Mouse (Mus musculus) frontal cortex, postnatal 14 days (tissue): ENCODE results near the gene Ugt1a6a.
"Not testable (repeated sequence)": the region's sequence is repeated elsewhere in the genome, so short reads cannot be mapped to it uniquely, and the experiment has no call there.

Experiments used
- DNase-seq, 2 experiments: peaks; one replicate each; pipeline ENCODE4 v3.0.0; 2022; ENCODE audit warnings: low spot score in 2 of 2

Gene Ugt1a6a

GRCm38 (mm10) chr1:88212341-88213045 lies 77.9 kb downstream of the Ugt1a6a start:
- no peak for DNase-seq

DNA sequence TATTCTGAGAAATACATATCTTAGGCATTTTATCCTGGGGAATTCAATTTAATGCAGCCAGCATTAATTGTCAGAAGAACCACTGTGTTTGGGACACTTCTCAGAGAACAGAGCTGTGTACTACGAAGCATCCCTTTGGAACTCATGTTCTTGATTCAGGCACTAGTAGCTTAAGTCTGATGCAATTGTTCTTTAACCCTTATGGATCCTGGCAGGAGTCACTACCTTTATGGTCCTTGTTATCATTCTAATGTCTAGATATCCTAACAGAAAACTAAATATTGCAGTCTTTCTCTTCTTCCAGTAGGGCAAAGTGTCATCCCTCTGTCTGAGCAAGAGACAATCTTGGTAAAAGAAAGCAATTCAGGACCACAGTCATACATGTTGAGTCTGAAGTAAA lies 78.5 kb downstream of the Ugt1a6a start:
- no peak for DNase-seq

DNA sequence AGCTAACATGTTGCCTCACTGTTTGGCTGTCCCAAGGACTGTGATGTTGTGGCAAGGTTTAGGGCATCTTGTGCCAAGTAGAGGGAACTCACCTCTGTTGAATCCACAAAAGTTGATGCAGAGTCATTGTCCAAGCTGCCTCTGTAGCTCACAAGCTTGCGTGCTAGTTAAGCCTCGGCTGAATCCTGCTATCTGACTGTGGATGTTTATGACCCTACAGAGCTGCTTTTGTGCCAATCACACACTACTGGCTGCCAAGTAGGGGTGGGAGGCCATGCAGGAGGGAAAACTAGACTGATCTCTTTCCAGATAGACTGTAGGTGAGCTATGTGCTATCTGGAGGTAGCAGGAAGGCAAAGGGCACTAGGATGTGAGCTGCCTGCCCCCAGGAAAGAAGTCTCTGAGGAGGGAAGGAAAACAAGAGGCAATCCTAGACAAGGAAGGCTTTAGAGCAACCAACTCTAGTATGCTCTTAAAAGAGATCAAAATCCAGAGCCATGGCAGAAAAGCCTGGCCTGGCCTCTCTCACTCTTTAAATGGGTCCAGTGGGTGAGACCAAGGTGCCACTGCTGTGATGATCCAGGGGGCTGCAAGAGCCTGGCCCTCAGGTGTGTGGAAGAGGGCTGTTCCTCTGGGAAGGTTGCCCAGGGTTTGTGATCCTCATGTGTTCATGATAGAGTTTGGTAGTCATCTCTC lies 79.3 kb downstream of the Ugt1a6a start:
- DNase-seq = no peak

DNA sequence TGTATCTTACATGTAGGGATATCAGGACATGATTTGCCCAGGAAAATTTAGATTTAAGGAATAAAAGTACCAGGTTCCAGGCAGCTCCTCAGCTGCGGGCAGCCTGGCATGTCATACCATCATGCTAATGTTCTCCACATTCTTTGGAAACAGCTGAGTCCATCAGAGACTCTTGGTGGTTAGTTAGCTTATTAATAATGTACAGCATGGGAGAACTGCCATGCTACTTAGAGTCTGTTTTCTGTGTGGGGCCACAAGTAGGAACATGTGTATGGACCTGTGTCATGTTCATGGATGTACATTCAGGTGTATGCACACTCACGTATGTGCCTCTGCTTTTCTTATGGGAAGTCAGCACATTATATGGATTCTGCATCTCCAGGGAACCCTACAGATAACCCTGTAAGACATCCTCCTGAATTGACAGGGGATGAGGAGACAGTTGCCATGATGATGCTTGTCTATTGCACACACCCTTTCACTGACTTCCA lies 79.9 kb downstream of the Ugt1a6a start:
- DNase-seq = no peak

DNA sequence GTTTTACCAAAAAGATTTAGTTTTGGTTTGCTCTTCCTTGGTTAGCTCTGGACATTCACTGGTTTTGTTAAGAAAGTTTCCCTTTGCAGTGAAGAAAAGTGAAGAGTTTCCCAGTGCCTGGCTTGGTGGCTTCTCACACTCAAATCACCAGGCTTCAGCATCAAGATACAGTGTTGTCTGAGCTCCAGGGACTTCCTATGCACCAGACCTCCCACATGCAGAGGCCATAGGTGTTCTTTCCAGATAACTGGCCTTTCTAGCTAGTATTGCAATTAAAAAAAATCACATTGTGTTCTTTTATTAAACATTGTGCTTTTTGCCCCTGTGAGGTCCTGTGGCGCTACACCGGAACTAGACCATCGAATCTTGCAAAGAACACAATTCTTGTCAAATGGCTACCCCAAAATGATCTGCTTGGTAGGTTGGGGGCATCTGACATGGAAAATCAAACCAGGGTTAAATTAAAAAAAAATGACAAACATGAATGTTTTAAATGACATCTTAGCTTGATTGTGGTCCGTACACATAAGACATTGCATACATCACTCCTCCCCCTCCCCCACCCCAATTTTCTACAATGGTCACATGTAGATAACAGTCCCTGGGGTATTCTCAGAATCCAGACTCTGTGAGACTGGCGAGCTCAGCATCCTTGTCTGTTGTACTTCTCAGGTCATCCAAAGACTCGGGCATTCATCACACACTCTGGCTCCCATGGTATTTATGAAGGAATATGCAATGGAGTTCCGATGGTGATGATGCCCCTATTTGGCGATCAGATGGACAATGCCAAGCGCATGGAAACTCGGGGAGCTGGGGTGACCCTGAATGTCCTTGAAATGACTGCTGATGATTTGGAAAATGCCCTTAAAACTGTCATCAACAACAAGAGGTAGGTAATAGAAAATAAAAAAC lies 81.1 kb downstream of the Ugt1a6a start:
- DNase-seq = no peak

DNA sequence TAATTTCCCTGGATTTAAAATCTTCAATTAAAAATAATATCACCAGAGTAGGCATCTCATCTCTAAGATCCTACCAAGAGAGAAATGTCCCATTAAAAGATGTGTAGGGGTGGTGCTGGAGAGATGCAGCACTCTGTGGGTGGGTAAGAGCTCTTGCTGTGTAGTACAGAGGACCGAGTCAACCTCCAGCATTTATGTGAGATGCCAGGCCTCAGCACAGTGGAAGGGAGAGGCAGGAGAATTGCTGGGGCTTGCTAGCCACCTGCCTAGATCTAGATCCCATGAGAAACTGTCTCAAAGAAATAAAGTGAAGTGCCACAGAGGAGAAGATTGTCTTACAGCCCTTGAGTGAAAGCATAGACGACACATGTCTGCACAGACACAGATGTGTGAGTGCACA lies 81.9 kb downstream of the Ugt1a6a start:
- no peak for DNase-seq

GRCm38 (mm10) chr1:88217144-88217543 lies 82.5 kb downstream of the Ugt1a6a start:
- DNase-seq = no peak

DNA sequence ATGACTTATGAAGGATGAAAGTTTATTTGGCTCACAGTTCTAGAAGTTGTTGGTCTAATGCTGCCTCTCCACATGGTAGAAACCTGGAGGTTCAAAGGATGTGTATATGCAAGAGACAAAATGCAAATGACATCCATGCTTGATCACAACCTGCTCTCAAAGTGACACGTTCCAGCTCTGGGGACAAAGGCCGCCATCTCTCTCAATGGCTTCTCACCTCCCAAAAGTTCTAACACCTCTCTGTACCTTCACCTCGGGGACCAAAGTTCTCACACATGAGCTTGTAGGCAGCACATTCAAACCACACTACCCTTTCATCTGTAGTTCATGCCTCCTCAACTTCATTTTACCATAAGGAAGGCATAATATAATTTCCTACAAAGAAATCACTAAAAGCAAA lies 83.0 kb downstream of the Ugt1a6a start:
- no peak for DNase-seq

GRCm38 (mm10) chr1:88218051-88218450 lies 83.4 kb downstream of the Ugt1a6a start:
- DNase-seq = no peak

GRCm38 (mm10) chr1:88218591-88218990 lies 84.0 kb downstream of the Ugt1a6a start:
- no peak for DNase-seq

DNA sequence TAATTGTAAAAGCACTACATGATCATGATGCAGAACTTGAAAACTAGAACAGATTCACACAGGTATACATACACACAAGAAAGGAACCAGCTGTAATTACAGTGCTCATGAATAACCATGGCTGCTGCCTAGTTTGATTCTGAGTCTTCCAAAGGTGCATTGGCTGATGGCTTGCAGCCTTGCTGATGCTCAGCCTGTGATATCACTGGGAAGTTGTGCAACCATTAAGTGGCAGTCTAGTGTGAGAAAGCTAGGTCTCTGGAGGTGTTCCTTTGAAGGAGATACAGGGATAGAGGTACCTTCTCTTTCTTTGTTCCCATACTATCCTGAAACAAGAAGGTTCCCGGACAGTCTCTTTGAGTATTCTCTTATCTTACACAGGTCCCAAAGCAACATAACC lies 84.4 kb downstream of the Ugt1a6a start:
- DNase-seq = no peak

DNA sequence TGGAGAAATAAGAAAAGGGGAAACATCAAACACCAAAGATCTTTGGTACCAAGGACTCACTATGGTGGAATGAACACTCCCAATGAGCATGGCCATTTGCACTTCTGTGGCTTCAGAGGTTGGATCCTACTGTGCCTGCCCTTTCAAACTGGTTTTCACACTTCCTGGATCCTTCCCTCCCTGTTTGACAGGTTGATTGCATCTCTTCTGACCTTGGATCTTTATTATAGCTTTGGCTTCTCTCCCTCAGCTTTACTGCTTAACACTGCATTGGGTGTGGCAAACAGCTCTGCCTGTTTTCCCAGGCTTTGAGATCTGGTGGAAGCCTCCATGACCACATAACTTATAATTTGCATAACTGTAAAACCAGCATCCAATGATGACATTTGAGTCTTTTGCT lies 85.7 kb downstream of the Ugt1a6a start:
- DNase-seq = no peak

DNA sequence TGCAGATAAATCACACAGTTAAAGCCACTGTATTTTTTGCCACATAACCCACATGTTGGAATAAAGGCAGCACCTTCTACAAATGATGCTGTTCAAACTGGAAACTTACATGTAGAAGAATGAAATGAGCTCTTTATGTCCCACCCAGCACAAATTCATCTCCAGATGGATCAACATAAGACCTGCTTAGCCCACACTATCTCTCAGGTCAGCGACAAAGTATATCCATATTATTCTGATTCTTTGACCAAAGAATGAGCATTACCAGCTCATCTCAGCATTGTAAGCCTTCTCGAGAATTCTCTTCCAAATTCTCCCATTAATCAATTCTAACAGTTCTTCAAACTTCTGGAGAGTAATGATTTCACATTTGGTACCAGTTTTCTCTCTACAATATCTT lies 87.6 kb downstream of the Ugt1a6a start:
- no peak for DNase-seq

DNA sequence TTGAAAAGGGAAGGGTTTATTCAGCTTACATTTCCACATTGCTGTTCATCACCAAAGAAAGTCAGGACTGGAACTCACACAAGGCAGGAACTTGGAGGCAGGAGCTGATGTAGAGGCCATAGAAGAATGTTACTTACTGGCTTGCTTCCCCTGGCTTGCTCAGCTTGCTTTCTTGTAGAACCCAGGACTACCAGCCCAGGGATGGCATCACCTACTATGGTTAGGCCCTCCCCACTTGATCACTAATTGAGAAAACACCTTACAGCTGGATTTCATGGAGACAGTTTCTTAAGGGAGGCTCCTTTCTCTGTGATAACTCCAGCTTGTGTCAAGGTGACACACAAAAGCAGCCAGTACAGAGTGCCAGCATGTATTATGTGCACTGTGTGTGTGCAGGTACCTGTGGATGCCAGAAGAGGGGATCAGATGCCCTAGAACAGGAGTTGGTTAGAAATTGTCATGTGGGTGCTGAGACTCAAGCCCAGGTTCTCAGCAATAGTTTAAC lies 88.5 kb downstream of the Ugt1a6a start:
- DNase-seq = not testable (repeated sequence)

- DNase-seq = no peak
Measured at GRCm38 (mm10) chr1:88223591-88223990, 89.0 kb downstream of the Ugt1a6a start.

- DNase-seq = no peak
Measured at GRCm38 (mm10) chr1:88224029-88224776, 89.6 kb downstream of the Ugt1a6a start.

DNA sequence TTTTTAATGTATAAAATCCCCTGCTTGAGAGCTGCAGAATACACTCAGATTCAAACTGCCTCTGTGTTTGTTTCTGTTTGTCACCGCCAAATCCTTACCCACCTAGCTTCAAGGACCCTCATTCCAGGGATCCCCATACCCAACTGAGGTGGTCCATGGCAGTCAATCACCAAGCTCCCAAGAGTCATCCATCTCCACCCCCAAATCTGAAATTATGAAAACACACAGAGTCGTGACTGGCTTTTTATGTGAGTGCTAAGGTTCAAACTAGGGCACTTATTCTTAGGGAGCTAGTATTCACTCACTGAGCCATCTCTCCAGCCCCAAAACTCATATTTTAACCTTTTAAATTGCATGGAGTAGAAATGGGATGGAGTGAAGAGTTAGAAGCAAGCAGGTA lies 90.7 kb downstream of the Ugt1a6a start:
- not testable (repeated sequence) for DNase-seq

- DNase-seq = no peak
Measured at GRCm38 (mm10) chr1:88225741-88226140, 91.1 kb downstream of the Ugt1a6a start.

DNA sequence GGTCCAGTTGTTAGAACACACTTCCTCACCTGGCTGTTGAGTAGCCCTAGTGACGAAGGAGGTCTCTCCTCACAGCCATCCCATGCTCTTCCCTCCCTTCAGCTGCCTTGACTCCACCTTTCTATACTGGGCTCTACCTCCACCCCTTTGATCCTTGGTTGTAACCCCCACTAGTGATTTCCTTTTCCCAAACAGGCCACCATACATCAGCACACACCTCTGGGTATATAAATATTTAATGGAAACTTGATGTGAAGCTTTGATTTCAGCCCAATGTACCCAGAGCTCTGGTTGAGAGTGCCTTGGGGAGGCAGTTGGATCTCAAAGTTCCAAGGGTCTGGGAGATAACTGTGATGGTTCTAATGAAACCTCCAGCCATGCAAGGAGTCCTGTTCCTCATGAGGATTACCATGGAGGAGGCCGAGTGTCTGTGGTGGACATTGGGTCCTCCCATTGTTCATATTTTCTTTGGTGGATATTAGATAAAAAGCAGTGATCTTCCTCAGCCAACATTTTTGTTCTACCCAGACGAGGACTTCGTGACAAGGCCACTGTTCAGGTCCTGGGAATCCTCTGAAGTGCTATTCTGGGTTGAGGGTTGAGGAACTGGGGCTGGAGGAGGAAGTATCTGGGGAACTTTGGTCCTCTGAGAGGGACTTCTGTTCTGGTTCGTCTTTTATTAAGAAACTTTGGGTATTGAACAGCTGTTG lies 92.2 kb downstream of the Ugt1a6a start, which contains the start of gene Mroh2a:
Mroh2a (plus strand) TSS at position 317 of the 710 bp plus-strand sequence.
- no peak for DNase-seq

DNA sequence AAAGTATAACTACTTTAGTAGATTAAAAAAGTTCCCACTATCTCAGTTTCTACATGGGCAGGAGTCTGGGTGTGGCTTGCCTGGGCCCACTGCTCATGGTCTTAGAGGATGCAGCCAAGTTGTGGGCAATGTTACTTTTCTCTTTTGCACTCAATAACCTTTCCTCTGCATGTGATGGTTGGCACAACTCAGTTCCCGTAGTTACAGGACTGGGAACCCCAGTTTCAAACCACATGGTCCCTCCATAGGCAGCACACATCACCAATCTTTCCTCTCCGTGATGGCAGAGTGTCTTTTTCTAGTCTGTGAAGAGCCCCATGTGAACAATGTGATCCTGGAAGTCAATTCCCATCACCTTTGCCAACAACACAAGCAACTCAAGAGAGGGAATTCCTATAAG lies 92.9 kb downstream of the Ugt1a6a start:
- DNase-seq = no peak

DNA sequence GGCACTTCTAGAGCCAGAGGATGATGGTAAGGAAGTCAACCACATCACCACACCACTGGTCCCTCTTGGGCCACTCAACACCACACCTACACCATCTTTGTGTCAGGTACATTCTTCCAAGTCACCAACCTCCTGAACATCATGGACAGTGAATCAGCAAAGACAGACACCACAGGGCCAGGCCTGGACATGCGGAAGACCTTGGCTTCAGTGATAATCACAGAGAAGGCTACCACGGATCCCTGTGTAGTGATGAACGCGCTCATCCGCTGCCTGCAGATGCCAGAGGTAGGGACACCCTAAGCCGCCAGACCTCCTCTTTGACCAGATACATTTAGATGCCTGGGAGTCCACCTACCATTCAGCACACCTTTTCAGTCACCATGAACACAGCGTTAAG lies 93.5 kb downstream of the Ugt1a6a start:
- no peak for DNase-seq
